Mouse (Mus musculus) left cerebral cortex, adult 9 months (tissue): ENCODE measurements around the gene Elf2.
A peak's percentile ranks its signal among the peaks of the same experiment; 100 is the strongest.

ENCODE experiments used
- DNase-seq, 2 experiments: peaks; one replicate each; pipeline ENCODE4 v3.0.0; 2022; ENCODE audit warnings: low spot score in 2 of 2

Elf2 gene

GRCm38 (mm10) chr3:51284375-51284774 lies 56.1 kb downstream of the Elf2 start:
- DNase-seq = no peak

DNA sequence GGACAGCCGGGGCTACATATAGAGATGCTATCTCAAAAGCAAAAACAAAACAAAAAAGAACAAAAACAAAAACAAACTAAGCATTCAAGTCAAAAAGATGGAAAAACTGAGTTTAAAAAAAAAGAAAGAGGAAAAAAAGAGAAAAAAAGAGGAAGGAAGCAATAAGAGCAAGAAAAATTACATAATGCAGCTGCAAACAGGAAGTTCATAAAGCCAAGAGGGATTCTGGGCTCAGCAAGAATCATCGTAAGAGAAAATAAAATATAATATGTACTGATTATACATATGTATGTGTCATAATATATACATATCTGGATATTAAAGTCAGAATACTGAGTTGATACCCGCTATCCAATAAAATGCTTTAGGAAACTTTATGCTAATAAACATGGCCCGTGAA lies 58.7 kb downstream of the Elf2 start:
- DNase-seq = no peak

GRCm38 (mm10) chr3:51278433-51278832 lies 62.0 kb downstream of the Elf2 start:
- DNase-seq = no peak

DNA sequence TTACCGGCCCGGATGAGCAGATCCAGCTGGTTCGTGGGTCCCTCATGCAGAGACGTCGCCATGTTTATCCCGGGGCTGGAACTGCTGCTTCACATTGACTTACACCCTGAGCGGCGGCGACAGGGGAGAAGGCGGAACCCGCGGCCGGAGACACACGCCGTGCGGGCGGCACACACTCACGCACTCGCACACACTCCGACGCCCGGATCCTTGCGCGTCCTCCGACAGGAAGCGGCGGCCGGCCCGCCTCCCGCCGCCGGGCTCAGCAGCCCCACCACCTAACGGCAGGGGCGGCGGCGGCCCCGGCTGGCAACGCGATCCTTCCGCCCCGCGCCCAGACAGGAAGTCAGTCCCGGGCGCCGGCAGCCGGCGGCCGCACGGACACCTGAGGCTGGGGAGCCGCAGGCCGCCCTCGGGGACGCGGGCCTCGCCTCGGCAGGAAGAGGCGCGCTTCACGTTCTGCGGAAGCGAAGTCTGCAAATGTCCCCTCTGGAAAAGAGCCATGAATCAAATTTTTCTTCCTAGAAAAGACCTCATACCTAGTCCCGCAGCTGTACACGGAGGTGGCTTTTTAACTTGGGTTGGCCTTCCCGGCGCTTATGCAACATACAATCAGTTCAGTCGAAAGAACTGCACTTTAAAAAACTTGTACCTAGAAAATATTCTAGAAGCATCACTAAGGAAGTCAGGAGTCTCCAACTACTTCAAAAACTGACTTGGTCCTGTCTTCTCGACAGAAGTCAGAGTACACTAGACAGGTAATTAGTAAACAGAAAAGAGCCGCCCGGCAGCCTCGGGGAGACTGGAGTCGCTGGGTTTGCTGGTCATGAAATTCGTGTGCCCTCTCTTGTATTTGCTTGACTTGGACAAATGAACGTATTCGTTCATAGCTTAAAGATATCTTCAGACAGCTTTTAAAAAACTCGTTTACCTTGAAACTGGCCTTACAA lies 63.0 kb downstream of the Elf2 start:
- DNase-seq = peak; percentile 63 to 79

DNA sequence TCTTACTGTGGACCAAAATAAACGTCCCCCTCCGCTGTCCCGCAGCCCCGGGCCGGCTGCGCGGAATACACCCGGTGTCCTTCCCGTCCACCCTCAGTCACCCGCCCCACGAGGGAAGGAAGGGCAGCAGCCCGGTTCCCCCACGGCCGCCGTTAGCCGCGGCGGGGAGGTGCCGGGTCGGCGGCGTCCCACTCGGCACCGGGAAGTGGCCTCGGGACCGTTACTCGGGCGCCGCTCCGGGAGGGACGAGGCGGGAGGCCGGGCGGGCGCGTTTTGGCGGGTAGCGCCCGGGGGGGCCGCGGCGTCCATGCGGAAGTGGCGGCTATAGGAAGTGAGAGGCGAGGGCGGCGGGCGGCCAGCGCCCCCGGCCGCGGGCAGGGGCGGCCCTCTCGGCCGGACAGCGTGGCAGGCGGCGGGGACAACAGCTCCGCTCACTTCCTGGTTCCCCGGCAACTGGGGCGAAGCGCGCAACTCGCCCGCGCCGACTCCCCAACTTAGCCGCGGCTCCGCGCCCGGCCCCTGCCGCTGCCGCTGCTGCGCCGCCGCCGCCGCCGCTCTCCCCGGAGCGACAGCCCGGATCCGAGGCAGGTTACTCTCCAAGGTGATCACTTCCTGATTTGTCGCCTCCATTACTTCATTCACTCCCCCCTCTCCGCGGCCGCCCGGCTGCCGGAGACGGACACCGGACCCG lies 63.9 kb downstream of the Elf2 start:
- peak; percentile 28 to 30 for DNase-seq

DNA sequence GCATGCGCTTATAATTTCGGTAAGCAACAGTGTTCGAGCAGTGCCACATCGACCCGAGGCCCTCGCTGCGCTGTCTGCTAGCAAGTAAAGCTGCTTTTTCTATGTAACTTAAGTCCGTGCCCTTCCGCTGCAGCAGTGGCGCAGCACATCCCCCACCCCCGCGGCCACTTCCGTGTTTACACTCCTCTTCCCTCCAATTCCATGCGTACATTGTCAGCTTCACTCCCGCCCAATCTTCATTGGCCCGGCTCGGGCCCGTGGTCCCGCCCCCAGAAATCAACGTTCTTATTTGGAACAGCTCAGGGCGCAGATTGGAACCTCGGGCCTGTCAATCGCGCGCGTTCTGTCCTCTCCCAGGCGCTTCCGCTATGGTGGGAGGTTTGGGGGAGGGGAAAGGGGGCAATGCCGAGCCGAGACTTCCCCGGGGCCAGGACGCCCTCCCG lies 64.5 kb downstream of the Elf2 start:
- peak; percentile 96 to 98 for DNase-seq

DNA sequence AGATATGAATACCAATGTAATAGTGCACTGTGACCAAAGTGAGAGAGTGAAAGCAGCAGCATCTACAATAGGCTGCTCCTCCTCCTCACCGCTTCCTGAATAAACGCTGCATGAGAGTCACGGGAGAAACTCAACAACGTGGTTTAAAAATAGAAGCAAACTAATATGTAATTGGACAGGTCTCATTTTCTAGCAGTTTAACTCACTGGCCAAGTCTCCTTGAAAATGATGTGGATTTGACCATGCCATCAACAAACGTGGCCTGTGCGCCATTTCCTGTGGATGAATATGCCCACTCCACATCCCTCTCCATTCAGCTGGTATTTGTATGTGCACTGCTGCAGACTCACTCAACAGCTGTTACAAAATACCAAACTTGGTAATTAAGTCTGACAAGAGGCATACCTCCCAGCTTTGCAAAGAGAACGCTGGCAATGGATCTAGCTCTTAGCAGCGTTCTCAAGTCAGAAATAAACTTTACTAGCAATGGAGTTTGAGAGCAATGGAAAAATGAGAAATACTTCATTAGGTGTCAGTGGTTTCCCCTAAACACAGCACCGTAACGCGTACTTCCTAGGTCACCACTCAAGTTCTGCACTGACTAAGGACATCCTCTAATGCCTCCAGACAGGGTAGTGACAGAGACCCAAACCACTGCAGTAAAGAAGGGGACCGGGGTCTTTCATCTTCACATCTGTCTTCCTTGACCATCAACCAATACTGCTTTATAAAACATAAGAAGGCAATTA lies 70.2 kb downstream of the Elf2 start:
- no peak for DNase-seq

DNA sequence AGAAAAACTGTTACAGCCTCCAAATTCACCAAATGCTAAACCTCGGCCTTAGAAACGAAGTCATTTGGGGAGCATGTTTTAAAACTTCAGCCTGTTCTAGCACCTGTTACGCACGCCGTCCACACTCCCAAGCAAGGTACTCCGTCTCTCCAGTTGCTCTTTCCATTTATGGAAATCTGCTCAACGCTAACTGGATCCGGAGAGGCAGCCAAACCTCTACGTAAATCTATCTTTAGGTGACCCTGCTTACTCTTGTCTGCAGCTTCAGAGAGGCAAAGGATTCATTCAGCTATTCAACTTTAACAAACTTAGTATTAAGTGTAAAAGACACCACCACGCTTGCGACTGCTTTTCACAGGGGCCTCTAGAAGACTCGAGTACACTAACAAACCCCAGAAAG lies 72.0 kb downstream of the Elf2 start:
- DNase-seq = no peak

GRCm38 (mm10) chr3:51262942-51263341 lies 77.5 kb downstream of the Elf2 start:
- DNase-seq = no peak

DNA sequence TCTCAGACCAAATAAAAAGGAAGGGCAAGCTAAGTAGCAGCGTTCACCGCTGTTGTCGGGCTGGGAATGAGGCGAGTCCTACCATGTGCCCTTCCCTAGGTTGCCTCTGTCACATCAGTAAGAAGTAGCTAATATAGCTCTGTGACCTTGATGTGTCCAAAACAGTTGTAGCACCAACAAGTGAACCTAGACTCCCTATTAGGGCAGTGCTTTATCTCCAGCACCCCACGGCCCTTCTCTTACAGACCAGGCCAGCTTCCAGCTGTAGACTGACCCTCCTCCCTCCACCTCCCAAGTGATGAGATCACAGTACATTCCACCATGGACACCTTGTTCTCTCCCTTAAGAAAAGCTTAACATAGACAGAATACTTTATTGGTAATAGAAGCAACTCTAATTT lies 82.4 kb downstream of the Elf2 start:
- DNase-seq = no peak

DNA sequence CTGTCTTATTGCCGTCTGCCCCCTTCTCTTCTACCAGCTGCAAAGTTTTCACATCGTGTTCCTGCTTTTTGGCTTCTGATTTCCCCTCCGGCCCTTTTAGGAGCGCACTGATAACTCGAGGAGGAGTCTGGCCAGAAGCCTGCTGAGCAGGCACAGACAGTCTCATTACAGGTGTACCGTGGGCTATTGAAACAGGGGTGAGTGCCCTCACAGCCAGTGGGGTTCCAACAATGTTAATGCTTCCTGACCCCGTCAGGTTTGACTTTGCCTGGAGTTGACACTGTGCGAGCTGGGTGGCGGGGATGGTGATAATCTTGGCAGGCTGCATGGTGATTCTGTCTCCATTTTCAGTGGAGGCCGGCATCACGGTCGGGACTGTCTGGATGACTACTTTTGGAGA lies 84.0 kb downstream of the Elf2 start:
- no peak for DNase-seq

- no peak for DNase-seq
Measured at GRCm38 (mm10) chr3:51254784-51255183, 85.7 kb downstream of the Elf2 start.

GRCm38 (mm10) chr3:51252689-51253402 lies 87.6 kb downstream of the Elf2 start:
- no peak for DNase-seq

DNA sequence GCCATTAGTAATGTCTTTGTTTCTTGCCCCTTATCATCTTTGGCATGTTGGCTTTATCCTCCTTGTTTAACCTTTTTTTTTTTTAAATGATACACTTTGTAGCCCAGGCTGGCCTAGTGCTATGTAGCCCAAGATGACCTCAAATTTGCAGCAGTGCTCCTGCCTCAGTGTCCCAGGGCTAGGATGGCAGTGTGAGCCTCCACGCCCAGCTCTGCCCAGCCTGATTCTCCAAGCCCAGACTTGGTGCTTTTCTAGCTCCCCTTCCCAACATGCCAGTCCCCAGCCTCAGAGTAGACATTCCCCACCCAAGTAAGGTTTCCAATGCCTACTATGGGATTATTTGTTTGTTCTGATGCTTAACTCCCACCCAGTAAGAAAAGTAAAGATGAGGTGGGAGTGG lies 88.2 kb downstream of the Elf2 start:
- no peak for DNase-seq

- DNase-seq = no peak
Measured at GRCm38 (mm10) chr3:51251057-51251456, 89.4 kb downstream of the Elf2 start.

GRCm38 (mm10) chr3:51249866-51250265 lies 90.6 kb downstream of the Elf2 start:
- DNase-seq = no peak

DNA sequence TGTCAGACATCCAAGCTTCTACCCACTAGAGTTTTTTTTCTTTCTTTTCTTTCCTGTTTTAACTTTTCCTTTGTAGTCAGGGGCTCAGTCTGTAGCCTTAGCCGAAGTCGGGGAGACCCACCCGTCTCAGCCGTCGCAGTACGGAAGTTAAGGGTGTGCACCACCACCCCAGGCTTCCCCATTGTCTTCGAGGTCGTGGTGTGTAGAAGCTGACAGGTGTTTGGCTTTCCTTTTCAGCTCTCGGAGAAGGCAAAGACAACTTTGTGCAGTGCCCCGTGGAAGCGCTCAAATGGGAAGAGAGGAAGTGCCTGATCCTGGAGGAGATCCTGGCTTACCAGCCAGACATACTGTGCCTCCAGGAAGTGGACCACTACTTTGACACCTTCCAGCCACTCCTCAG lies 91.0 kb downstream of the Elf2 start:
- no peak for DNase-seq

DNA sequence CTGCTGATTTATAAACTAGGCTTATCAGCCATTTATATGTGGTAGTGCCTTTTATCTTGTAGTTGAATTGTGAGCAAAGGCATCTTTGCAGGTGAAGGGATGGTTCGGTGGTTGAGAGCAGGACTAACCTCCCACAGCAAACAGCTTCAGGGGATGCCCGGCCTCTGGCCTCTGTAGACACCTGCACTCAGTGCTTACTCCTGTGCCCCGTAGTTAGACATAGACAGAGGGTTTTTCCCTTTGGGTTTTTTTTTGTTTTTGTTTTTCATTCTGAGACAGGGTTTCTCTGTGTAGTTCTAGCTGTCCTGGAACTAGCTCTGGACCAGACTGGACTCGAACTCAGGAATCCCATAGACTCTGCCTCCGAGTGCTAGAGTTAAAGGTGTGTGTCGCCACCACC lies 91.9 kb downstream of the Elf2 start:
- DNase-seq = no peak

GRCm38 (mm10) chr3:51247704-51248103 lies 92.8 kb downstream of the Elf2 start:
- DNase-seq = no peak

DNA sequence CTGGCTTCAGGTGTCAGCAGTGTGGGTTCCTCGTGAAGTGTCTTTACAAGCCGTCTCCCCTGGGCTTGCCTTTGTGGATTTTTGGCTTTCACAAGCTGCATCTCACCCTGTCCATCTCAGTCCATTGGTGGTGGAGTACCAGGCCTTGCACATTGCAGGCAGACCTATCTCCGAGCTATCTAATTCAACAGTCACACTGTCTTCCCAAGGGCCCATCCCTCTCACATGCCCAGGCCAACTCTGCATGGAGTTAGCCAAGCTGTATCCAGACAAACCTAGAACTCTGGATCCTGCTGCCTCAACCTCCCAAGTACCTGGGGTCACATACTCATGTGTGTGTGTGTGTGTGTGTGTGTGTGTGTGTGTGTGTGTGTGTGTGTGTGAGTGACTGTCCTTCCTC lies 100.9 kb downstream of the Elf2 start:
- DNase-seq = no peak

DNA sequence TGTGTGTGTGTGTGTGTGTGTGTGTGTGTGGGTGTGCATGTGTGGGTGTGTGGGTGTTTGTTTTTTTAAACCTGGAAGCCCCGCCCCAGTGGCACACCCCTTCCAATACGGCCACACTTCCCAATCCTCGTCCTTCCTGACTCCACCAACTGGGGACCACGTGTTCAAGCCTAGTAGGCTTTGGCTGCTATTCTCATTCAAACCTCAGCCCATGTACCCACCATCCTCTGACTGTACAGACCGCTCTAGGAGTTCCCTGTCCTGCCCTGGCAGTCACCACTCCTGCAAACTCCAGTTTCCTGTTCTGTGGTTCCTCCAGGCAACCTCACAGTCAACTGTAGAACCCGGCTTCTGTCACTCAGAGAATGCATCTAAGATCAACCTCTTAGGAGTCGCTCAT lies 101.9 kb downstream of the Elf2 start:
- DNase-seq = no peak

DNA sequence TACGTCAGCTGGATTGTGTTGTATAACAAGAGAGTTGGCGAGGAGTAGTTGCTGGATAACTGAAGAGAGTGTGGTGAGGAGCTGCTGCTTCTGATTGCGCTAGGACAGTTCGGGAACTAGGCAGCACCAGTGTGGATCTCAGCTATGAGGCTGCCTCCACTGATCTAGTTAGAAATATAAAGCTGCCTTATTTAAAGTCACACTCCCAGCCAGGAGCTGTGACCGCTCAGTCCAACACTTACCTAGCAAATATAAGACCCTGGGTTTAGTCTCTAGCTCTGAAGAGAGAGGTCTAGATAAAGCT lies 105.8 kb downstream of the Elf2 start:
- no peak for DNase-seq
